Mouse (Mus musculus) spleen, postnatal 14 days (tissue): ENCODE measurements around the gene Batf.
A peak's percentile ranks its signal among the peaks of the same experiment; 100 is the strongest.
"Not testable (repeated sequence)": the region's sequence is repeated elsewhere in the genome, so short reads cannot be mapped to it uniquely, and the experiment has no call there.

Experiments used
- DNase-seq, 2 experiments: peaks; one replicate each; pipeline ENCODE4 v3.0.0; 2021 to 2022; ENCODE audit warnings: low spot score in 2 of 2

The Batf gene

DNA sequence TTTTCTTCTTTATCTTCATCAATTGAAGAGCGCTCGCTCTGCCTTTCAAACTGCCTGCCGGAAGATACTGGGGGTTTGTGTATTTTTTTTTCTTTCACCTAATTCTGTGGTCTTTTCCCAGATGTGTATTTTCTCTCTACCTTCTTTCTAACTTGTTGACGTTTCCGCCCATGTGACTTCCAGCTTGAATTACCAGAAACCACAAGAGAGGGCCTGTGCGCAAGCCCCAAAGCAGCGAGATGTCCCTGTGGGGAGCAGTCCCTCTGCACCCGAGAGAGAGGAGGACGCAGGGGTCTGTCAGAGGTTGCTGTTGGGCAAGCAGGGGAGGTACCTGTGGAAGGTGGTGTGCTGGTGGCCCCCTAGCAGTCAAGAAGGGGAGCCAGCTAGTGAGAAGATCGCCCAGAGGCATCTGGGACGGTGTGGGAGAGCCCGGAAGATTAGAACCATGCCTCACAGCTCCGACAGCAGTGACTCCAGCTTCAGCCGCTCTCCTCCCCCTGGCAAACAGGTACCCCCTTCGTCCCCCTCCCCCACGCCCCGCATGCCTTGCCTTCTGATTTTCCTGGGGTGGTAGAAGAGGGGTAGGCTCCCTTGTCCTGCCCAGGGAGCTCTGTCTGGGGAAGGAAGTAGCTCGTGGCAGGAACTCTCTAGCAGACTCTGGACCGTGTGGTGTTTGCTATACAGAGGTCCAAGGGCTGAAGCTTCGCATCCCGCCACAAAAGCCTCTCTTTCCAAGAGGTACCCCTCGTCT, at the start of gene Batf:
TSS of gene Batf (plus strand) at position 204 of the 751 bp plus-strand sequence.
- DNase-seq, result peak; percentile 20 to 28

DNA sequence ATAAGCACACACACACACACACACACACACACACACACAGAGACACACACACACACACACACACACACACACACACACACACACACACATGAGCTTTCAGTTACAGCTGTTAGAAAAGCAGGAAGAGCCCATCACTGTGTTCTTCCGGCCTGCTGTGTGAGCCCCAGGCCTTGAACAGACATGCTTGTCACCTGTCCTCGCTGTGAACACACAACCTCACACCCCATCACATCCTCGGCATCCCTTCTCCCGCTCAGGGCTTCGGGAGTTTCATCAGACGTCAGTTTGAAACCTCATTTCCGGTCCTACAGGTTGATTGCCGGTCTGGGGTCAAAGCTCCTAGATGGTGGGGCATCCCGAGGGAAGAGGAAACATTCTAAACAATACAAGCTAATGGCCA, 48.5 kb upstream of the Batf start:
- DNase-seq, result no peak

DNA sequence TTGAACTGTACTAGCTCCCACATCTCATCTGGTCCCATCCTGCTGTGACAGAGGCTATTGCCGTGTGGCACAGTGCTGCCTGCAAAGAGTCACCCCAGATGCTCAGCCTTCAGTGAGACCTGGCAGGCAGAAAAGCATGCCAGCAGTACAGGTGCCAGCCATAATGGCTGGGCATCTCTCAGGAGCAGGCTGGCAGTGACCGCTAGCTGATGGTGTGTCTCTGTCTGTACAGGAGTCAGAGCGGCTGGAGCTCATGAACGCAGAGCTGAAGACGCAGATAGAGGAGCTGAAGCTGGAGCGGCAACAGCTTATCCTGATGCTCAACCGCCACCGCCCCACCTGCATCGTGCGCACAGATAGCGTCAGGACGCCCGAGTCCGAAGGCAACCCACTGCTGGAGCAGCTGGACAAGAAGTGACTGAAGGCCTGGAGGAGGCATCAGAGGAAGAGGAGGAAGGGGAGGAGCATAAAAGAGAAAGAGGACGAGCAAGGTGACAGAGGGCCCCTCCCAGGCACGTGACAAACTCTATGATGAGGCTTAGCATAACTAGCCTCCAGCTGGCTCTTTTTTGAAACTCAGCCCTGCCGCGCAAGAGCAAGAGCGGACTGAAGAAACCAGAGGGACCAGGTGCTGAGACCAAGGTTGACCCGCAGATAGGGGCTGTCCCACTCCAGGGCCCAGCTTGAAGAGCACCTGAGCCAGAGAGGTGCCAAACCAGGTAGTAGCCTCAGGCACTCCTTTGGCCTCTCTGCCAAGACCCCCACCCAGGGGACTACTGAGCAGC, 47.7 kb upstream of the Batf start:
- no peak for DNase-seq

DNA sequence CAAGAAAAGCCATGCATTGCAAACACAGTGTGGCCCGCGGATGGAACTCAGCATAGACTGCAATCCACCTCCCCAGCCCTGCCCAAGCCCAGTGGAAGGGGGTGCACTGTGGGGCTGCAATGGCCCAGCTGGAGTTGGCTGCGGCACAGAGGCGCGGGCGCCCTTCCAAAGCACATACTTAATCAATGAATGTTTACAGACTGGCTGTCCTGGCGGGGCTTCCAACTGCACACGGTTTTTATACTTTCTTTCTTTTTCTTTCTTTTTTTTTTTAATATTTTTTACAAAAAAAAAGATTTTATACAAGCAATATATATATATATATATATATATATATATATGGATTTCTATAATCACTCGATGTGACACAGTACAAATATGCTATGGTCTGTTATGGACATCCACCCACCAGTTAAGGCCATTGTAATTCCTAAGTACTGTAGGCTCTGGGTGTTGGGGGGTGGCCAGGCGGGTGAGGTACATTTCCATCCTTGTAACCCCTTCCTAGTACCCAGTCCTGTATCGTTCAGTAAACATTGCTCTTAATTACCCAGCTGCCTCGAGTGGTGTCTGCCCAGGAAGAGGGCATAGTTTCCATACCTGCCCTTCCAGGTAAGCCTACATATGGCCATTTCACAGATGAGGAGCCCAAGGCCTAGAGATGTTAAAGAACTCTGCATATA, 47.0 kb upstream of the Batf start:
- DNase-seq, result no peak

DNA sequence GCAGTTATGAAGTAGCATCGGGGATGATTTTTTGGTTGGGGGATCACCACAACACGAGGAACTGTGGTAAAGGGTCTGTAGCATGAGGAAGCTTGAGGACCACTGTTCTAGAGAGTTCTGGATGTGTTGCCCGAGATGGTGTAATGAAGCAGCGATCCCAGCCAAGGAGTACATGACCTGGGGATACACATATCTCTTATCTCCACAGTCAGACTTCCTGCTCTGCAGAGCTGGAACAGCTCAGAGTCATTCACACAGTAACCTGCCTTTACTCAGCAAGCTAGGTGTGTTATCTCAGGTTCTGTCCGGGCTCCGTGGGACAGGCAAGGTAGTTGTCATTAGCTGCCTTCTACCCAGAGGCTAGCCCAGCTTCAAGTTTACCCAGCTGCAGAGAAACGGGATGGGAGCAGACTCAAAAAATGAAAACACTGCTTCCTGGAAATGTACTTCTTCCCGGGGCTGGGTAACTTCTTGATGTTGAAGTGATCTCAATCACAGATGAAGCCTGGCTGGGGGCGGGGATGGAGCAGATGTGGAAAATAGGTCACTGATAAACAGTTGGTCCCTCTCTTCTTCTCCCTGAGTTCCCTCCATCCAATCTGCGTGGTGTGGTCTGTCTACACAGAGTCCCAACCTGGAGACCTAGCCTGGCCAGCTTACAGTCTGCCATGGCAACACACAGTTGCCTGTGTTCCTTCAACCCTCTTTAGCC, 45.5 kb upstream of the Batf start:
- DNase-seq, result no peak

DNA sequence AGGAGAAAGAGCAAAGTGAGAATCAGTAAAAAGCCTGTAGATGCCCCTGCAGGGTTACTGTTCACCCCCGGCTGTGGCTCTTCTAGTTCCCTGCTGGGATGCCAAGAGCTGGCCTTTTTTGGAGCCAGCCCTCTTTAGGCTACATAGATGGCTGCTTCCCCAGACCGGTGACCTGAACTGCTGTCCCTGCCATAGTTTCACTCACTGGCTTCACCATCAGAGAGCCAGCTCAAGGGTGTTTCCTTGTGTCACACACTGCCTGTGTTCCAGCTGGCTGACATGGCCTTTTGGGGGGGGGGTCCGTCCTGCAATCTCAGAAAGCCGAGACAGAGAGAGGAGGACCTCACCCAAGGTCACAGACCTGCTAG, 44.9 kb upstream of the Batf start:
- DNase-seq, result no peak

DNA sequence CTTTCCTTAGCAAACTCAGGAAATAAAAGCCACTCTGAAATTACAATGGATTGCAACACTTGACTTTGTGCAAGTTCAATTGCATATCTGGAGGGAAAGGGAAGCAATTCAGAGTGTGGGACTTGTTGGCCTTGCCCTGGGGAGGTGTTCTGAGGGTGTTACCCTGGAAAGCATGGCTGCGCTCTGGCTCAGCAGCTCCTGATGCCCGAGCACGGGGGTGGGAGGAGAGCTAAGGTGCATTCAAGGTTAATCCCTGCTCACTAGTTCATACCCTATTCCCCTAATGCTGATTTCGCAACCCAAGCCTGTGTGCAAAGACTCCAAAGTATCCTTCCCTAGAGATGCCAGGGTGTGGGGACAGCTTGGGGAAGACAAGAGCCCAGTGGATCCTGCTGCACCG, 42.7 kb upstream of the Batf start:
- DNase-seq, result no peak

GRCm38 (mm10) chr12:85645664-85646063, 40.8 kb upstream of the Batf start:
- DNase-seq, result peak in 1 of 2 experiments; percentile 19

DNA sequence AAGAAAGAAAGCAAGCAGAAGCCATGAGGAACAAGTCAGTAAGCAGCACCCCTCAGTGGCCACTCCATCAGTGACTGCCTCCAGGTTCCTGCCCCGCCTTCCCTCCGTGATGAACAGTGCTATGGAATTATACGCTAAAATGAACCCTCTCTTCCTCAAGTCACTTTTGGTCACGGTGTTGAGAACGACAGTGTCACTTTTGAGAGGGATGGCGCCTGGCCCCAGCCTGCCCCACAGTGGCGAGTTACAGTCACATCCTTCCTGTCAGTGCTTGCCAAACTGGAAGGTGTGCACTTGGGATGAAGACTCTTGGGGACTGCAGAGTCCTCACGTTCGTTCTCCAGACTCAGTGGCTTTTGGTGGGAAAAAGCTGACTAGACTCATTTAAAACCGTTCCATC, 39.1 kb upstream of the Batf start:
- DNase-seq, result no peak

DNA sequence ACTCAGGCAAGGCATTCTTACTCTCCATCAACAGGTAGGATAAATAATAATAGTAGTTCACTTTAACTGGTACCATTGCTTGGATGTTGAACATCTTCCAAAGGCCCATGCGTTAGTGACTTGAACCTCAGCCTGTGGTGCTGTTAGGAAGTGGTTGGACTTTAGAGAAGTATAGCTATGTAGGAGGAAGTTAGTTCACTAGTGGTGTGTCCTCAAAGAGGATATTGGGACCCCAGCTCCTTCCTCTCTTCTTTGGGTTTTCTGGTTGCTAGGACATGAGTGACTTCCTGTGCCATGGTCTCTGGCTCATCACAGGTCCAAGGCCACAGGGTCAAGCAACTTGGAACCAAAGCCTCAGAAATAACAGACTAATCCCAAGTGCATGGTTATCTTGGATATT, 38.5 kb upstream of the Batf start:
- no peak for DNase-seq

DNA sequence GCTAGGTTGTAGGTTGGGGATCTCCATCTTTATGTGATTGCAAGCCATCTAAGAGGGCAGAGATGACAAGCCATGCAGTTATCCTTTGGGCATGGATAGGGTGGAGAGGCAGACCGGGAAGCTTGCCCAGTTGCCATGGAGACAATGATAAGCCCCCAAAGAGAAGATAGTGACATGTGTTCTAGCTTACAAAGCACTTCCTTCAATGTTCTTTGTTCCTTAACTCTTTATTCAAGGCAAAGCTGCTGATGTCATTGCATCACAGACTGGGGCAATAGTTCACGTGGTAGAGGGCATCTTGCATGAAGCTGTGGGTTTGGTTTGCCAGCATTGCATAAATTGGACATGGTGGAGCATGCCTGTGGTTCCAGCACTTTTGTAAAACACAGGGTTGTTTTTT, 27.1 kb upstream of the Batf start:
- no peak for DNase-seq

DNA sequence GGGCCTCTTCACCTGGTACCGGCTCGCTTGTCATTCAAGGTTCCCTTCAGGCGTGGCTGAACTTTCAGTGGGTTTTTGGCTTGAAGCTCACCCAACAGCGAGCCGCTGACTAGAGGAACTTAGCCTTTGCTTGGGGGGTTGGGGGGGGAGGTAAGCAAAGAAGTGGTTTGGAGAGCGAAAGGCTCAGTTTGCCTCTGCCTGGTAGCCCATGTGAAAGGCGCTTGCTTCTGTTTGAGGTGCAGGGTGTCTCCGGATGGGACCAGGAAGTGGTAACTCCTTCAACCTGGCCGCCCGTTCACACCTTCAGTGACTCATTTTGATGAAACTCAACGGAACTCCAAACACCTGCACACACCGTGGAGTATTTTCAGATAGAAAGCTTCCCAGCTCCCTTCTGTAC, 25.6 kb upstream of the Batf start:
- no peak for DNase-seq

- not testable (repeated sequence) for DNase-seq
These were observed 24.2 kb upstream of the Batf start for GRCm38 (mm10) chr12:85662232-85662631.

DNA sequence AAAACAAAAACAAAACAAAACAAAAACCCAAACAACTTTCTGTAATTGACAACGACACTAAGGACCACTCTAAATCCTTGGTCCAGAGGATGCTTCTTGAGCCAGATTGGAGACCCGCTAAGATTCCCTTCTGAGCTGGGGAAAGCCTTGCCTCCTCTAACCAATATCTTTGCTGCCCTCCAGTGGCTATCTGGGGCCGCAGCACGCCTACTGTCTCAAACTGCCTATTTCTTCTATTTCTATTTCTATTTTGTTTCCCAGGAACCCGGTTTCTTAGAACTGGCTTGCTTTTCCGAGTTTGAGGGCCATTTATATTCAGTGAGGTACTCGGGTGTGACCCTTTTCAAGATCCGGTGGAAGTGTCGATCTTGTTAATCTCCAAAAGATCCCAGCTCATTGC, 23.6 kb upstream of the Batf start:
- peak; percentile 18 to 60 for DNase-seq

GRCm38 (mm10) chr12:85666112-85666511, 20.4 kb upstream of the Batf start:
- DNase-seq, result no peak

- DNase-seq, result no peak
These were observed 19.4 kb upstream of the Batf start for GRCm38 (mm10) chr12:85667071-85667470.

- DNase-seq, result no peak
These were observed 17.8 kb upstream of the Batf start for GRCm38 (mm10) chr12:85668696-85669095.

GRCm38 (mm10) chr12:85670080-85670479, 16.4 kb upstream of the Batf start:
- no peak for DNase-seq

GRCm38 (mm10) chr12:85673914-85674313, 12.6 kb upstream of the Batf start:
- no peak for DNase-seq

DNA sequence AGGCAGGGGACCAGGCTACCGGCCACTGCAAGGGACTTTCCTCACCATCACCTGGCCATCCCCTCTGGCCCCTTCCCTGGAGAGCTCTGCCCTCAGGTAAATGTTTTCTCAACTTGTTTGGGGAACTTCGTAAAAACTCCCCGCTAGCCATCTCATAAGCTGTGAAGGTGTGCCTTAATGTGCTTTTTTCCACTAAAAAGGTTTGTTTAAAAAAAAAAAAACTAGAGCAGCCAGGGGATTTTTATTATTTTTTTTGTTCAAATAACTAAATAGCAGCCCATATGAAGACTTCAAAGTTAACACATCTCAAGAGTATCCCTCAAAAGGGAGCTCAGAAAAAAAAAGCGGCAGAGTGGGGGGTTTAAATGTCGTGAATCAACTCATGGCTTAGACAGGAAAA, 7.4 kb upstream of the Batf start:
- DNase-seq, result no peak

GRCm38 (mm10) chr12:85679808-85680207, 6.7 kb upstream of the Batf start:
- DNase-seq, result no peak

DNA sequence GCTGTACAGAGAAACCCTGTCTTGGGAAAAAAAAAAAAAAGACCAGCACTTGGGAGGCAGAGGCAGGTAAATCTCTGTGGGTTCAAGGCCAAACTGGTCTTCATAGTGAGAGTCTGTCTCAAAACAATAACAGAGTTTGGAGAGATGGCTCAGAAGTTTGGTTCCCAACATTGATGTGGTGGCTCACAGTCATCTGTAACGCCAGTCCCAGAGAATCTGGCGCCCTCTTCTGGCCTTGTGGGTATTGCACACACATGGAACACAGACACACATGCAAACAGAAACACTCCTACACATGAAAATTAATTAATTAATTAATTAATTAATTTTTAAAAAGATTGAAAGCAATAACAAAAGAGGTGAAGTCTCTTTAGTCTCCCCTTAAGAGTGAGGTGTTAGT, 4.1 kb upstream of the Batf start:
- DNase-seq, result no peak
